Mouse (Mus musculus): ENCODE measurements at regions not wholly inside any gene's neighbourhood (a gene's known extent, or its start where the extent isn't known, plus 50 kb on each side); places are given as distances from the start of the nearest gene placed in this dataset.

DNA sequence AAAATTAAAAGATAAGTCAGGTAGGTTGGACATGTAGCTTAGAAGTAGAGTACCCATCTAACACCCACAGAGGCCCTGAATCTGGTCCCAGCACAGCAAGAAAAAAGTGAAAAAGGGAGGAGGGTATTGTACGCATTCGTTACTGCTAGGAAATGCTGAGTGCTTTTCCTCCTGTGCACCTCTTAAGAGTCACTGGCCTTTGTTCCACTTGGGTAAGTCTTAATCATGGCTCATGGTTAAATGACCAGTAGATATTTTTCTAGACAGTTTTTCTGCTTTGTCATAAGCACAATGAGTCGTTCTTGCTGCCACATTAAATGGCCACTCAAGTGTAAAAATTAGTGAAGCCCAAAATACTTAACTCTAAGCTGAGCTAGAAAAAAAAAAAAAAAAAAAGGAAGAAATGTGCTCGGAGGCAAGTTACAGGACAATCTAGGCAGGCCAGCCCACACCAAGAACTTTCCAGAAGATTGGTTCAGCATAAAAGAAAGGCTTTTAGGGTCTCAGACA, 86.0 kb upstream of the Ank start:
- TF ChIP-seq CTCF (IDR thresholded peaks at IDR 0.05; ENCODE audit: low read depth) (no peak), EP300 (IDR thresholded peaks at IDR 0.05; ENCODE audit: low read depth) (no peak)

Data from heart, postnatal 0 days (tissue).